Mouse (Mus musculus) thymus, adult 2 months (tissue): ENCODE data around the gene Hic2. TPM values are rescaled to one million over a fixed set of nuclear protein-coding genes. Genes with fewer than 3 reads are reported as not detected.
A peak's percentile ranks its signal among the peaks of the same experiment; 100 is the strongest.

Experiments used
- DNase-seq: peaks from one replicate; pipeline ENCODE4 v3.0.0; 2021
- H3K27ac ChIP-seq: fragments of 200-500 bp; 2 replicates; pipeline ENCODE4 v1.5.1; 2012; ENCODE audit warnings: low read length, control low read depth; ENCODE audit not compliant: control insufficient read depth, insufficient read depth
- H3K27me3 ChIP-seq: fragments of 200-500 bp; 2 replicates; pipeline ENCODE4 v1.6.1; 2012; ENCODE audit warnings: mild to moderate bottlenecking, low read length, moderate library complexity, mixed read lengths; ENCODE audit not compliant: control insufficient read depth, insufficient read depth
- H3K36me3 ChIP-seq: fragments of 200-500 bp; 2 replicates; pipeline ENCODE4 v1.6.1; 2012; ENCODE audit warnings: mild to moderate bottlenecking, low read length, moderate library complexity; ENCODE audit not compliant: control insufficient read depth, insufficient read depth
- H3K4me1 ChIP-seq: fragments of 200-500 bp; replicated peaks from 2 replicates; pipeline ENCODE4 v1.6.1; 2012; ENCODE audit warnings: low read length; ENCODE audit not compliant: control insufficient read depth, insufficient read depth
- H3K4me3 ChIP-seq: fragments of 200-500 bp; 2 replicates; pipeline ENCODE4 v1.5.1; 2012; ENCODE audit warnings: mild to moderate bottlenecking, low read length, control low read depth, moderate library complexity; ENCODE audit not compliant: control insufficient read depth, insufficient read depth
- CTCF ChIP-seq: fragments of 200-500 bp; IDR thresholded peaks from 2 replicates; pipeline ENCODE4 v1.5.1; 2012; ENCODE audit warnings: mild to moderate bottlenecking, control low read depth, low read length, moderate library complexity, borderline replicate concordance; ENCODE audit not compliant: control insufficient read depth, poor library complexity, insufficient read depth; ENCODE audit errors: extremely low read depth
- POLR2A ChIP-seq: fragments of 200-500 bp; IDR thresholded peaks from 2 replicates; pipeline ENCODE4 v1.6.1; 2012; ENCODE audit warnings: mild to moderate bottlenecking, low read length, control low read depth, moderate library complexity; ENCODE audit not compliant: control insufficient read depth, poor library complexity, insufficient read depth; ENCODE audit errors: extremely low read depth
- WGBS: fragments of 180-500 bp; shearing (Covaris S2); methylation state at CpG from one replicate; pipeline ENCODE4 v1.1.7; 2018; 5-methylcytosine and 5-hydroxymethylcytosine counted together
- polyA plus RNA-seq: library from polyadenylated mRNA; depleted of rRNA; stranded (reverse); fragments of >200 nt; gene quantifications from 2 replicates; pipeline ENCODE4 v1.2.3, GENCODE M21; 2012

Hic2 gene
- polyA plus RNA-seq, 1 experiment, result 6.0 TPM

DNA sequence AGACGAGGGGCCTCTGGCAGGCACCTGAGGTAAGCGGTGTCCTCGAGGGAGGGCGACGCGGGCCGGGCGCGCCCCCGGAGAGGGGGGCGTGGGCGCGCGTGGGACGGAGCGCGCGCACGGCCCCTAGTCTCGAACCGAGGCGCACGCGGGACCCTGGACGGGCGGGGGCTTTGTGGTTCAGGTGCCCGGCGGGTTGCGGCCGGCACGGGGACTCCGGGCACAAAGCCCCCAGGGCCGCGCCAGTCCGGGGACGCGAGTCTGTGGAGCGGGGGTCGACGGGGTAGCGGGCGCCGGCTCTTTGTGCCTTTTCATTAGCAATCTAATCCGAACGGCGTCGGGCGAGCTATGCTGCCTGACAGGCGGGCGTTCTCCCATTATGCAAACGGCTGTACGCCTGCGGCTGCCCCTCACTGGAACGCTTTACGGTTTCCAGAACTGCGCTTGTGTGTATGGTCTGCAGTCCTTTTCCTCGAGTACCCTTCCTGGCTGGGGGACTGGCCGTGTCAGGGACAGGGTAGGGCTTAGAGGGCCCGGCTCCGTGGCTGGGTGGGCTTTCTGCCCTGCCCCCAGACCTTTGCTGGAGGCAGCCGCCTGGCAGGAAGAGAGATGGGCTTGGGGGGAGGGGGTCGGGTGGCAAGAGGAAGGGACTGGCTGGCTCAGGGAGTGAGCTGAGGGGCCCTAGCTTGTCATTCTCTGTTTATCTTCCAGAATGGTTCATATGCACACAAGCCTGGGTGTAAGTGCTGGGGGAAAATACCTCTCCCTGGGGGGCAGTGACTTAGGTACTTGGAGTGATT, 528 bp downstream of the Hic2 start:
- Histone ChIP-seq H3K4me1 (peaks cover 16% of the 10 kb centered on the region), H3K27ac (no peak overlapping the region), H3K4me3 (peak overlapping the region; percentile 62), H3K36me3 (no peaks in the 10 kb centered on the region), H3K27me3 (no peaks in the 10 kb centered on the region)
- TF ChIP-seq POLR2A (no peak), CTCF (no peak)
- WGBS, result under 1% methylated on average over 62 of the region's 62 CpGs
- peak; percentile 72 for DNase-seq

- DNase-seq, result peak; percentile 22
- Histone ChIP-seq H3K27ac (no peak overlapping the region), H3K27me3 (no peaks in the 10 kb centered on the region), H3K36me3 (no peaks in the 10 kb centered on the region), H3K4me3 (peak overlapping the region; percentile 62), H3K4me1 (peaks cover 16% of the 10 kb centered on the region)
- TF ChIP-seq CTCF, result no peak
- TF ChIP-seq POLR2A, result no peak
- 19% methylated on average over 12 of the region's 12 CpGs for WGBS
Observed at GRCm38 (mm10) chr16:17234499-17234895, 1.1 kb downstream of the Hic2 start.

GRCm38 (mm10) chr16:17234916-17235665, 1.7 kb downstream of the Hic2 start:
- H3K4me1 ChIP-seq, result peaks cover 16% of the 10 kb centered on the region
- H3K27ac ChIP-seq, result no peak overlapping the region
- no peaks in the 10 kb centered on the region for H3K27me3 ChIP-seq
- 86% methylated on average over 9 of the region's 9 CpGs for WGBS
- no peak for TF ChIP-seq POLR2A
- TF ChIP-seq CTCF, result no peak
- no peak overlapping the region for H3K4me3 ChIP-seq
- H3K36me3 ChIP-seq, result no peaks in the 10 kb centered on the region
- no peak for DNase-seq

DNA sequence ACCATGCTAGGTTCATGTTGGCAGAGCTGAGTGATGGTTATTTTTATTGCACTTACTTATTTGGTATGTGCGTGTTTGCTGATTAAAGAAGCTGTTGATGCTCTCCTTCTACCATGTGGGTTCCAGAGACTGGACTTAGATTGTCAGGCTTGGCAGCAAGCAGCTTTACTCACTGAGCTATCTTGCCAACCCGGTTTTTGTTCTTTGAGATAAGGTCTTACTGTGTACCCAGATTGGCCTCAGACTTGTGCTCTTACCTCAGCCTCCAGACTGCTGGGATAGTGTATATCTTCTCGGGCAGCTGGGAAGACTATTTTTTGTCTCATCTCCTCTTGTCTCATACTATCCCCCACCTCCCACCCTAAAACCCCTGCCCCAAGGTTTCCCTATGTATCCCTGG, 4.3 kb downstream of the Hic2 start:
- no peak overlapping the region for H3K4me3 ChIP-seq
- no peaks in the 10 kb centered on the region for H3K27me3 ChIP-seq
- H3K4me1 ChIP-seq, result peaks cover 16% of the 10 kb centered on the region
- no peak overlapping the region for H3K27ac ChIP-seq
- no peak for TF ChIP-seq POLR2A
- TF ChIP-seq CTCF, result no peak
- H3K36me3 ChIP-seq, result no peaks in the 10 kb centered on the region
- no peak for DNase-seq
- 85% methylated on average over 3 of the region's 3 CpGs for WGBS

DNA sequence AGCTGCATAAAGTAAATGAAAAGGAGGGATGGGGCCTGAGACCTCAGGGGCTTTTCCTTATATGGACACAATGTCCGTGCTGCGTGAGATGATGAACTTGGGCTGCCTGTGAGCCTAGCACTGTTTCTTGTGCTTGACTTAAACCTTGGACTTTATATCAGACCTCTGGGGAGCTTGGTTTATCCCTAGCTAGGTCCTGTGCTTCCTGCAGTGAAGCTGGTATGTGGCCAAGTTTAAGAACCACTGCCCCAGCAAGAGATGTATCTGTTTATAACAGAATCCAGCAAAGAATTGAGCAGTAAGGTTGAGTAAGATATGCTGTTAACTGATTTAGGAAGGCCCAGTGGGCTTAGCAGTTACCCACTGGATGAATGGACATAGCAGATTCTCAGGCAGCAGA, 6.0 kb downstream of the Hic2 start:
- Histone ChIP-seq H3K36me3 (no peaks in the 10 kb centered on the region), H3K27me3 (no peaks in the 10 kb centered on the region), H3K27ac (no peak overlapping the region), H3K4me3 (no peak overlapping the region), H3K4me1 (peaks cover 11% of the 10 kb centered on the region)
- no peak for TF ChIP-seq CTCF
- no peak for TF ChIP-seq POLR2A
- no peak for DNase-seq
- WGBS, result 97% methylated on average over 2 of the region's 2 CpGs

- WGBS, result 37% methylated on average over 1 of the region's 1 CpGs
- Histone ChIP-seq H3K27ac (no peak overlapping the region), H3K36me3 (no peaks in the 10 kb centered on the region), H3K27me3 (no peaks in the 10 kb centered on the region), H3K4me3 (no peak overlapping the region), H3K4me1 (0 out of 2 replicates have a peak, but pooled peaks cover 4% of the 10 kb centered on the region)
- DNase-seq, result no peak
- TF ChIP-seq POLR2A, result no peak
- no peak for TF ChIP-seq CTCF
Observed at GRCm38 (mm10) chr16:17243731-17244130, 10.4 kb downstream of the Hic2 start.

- DNase-seq, result no peak
- Histone ChIP-seq H3K27me3 (no peaks in the 10 kb centered on the region), H3K27ac (no peak overlapping the region), H3K36me3 (no peaks in the 10 kb centered on the region), H3K4me1 (0 out of 2 replicates have a peak, but pooled peaks cover 4% of the 10 kb centered on the region), H3K4me3 (no peak overlapping the region)
- TF ChIP-seq CTCF (no peak), POLR2A (no peak)
- WGBS, result 93% methylated on average over 1 of the region's 1 CpGs
Observed at GRCm38 (mm10) chr16:17244996-17245395, 11.6 kb downstream of the Hic2 start.
